Mouse (Mus musculus) heart, embryonic 13.5 days (tissue): ENCODE results near the gene Psat1. TPM values are rescaled to one million over a fixed set of nuclear protein-coding genes. Genes with fewer than 3 reads are reported as not detected.

Source experiments
- ATAC-seq: fragments of 200-750 bp; cut with Nextera tagmentation; 2 replicates; pipeline ENCODE4 v1.8.0; 2017; ENCODE audit warnings: moderate TSS enrichment; ENCODE audit not compliant: insufficient number of reproducible peaks, low FRiP score, low TSS enrichment; ENCODE audit errors: extremely low read depth
- H3K27ac ChIP-seq: fragments of 300-500 bp; sonication (generic); replicated peaks from 2 replicates; pipeline ENCODE4 v1.5.1; 2015; ENCODE audit warnings: moderate library complexity, mild to moderate bottlenecking, inconsistent platforms
- H3K27me3 ChIP-seq: fragments of 300-500 bp; sonication (generic); replicated peaks from 2 replicates; pipeline ENCODE4 v1.6.1; 2015; ENCODE audit warnings: mild to moderate bottlenecking, inconsistent platforms
- H3K36me3 ChIP-seq: fragments of 300-500 bp; sonication (generic); 2 replicates; pipeline ENCODE4 v1.6.1; 2015; ENCODE audit warnings: mild to moderate bottlenecking, inconsistent platforms
- H3K4me1 ChIP-seq: fragments of 300-500 bp; sonication (generic); 2 replicates; pipeline ENCODE4 v1.6.1; 2015; ENCODE audit warnings: inconsistent platforms
- H3K4me2 ChIP-seq: fragments of 300-500 bp; sonication (generic); 2 replicates; pipeline ENCODE4 v1.6.1; 2015; ENCODE audit warnings: inconsistent platforms, mild to moderate bottlenecking, moderate library complexity
- H3K4me3 ChIP-seq: fragments of 300-500 bp; sonication (generic); 2 replicates; pipeline ENCODE4 v1.5.1; 2015; ENCODE audit warnings: moderate library complexity, mild to moderate bottlenecking, inconsistent platforms
- H3K9ac ChIP-seq: fragments of 300-500 bp; sonication (generic); 2 replicates; pipeline ENCODE4 v1.6.1; 2015; ENCODE audit warnings: inconsistent platforms, mild to moderate bottlenecking, moderate library complexity
- H3K9me3 ChIP-seq: fragments of 300-500 bp; sonication (generic); 2 replicates; pipeline ENCODE4 v1.6.1; 2016; ENCODE audit warnings: inconsistent platforms
- WGBS: fragments of 180-500 bp; shearing (Covaris S2); methylation state at CpG from one replicate; pipeline ENCODE4 v1.1.7; 2015; ENCODE audit warnings: mixed read lengths; 5-methylcytosine and 5-hydroxymethylcytosine counted together
- polyA plus RNA-seq: library from polyadenylated mRNA; unstranded; fragments of >200 nt; fragmentation: Nextera tagmentation; extraction: Ambion mirVana; gene quantifications from 2 replicates; pipeline ENCODE4 v1.2.1, GENCODE M21; 2015

Psat1 gene
- polyA plus RNA-seq, 1 experiment from 2014 or later = 60.4 TPM

- Histone ChIP-seq H3K36me3 (peaks cover 55% of the 10 kb centered on the region), H3K4me1 (no peaks in the 10 kb centered on the region), H3K4me2 (no peak overlapping the region), H3K27me3 (no peaks in the 10 kb centered on the region), H3K9me3 (no peaks in the 10 kb centered on the region), H3K9ac (no peak overlapping the region), H3K27ac (no peak overlapping the region), H3K4me3 (no peak overlapping the region)
- 83% methylated on average over 17 of the region's 17 CpGs for WGBS
- ATAC-seq = no peak
These were observed 16.0 kb upstream of the Psat1 start for GRCm38 (mm10) chr19:15963011-15963695.

- Histone ChIP-seq H3K4me1 (no peaks in the 10 kb centered on the region), H3K4me2 (0 out of 2 replicates have a peak overlapping the region, but pooled peaks have one; percentile 1), H3K9ac (no peak overlapping the region), H3K27me3 (no peaks in the 10 kb centered on the region), H3K4me3 (no peak overlapping the region), H3K36me3 (peaks cover 50% of the 10 kb centered on the region), H3K27ac (no peak overlapping the region), H3K9me3 (no peaks in the 10 kb centered on the region)
- no peak for ATAC-seq
- 67% methylated on average over 13 of the region's 13 CpGs for WGBS
These were observed 15.2 kb upstream of the Psat1 start for GRCm38 (mm10) chr19:15962313-15962712.

- H3K4me2 ChIP-seq = no peak overlapping the region
- no peak overlapping the region for H3K9ac ChIP-seq
- H3K36me3 ChIP-seq = peaks cover 8% of the 10 kb centered on the region
- no peak overlapping the region for H3K27ac ChIP-seq
- ATAC-seq = no peak
- H3K9me3 ChIP-seq = no peaks in the 10 kb centered on the region
- H3K4me1 ChIP-seq = no peaks in the 10 kb centered on the region
- WGBS = 61% methylated on average over 3 of the region's 3 CpGs
- H3K4me3 ChIP-seq = no peak overlapping the region
- H3K27me3 ChIP-seq = no peaks in the 10 kb centered on the region
These were observed 3.1 kb upstream of the Psat1 start for GRCm38 (mm10) chr19:15950225-15950624.

- WGBS = 64% methylated on average over 1 of the region's 1 CpGs
- no peak overlapping the region for H3K27ac ChIP-seq
These were observed 1.7 kb upstream of the Psat1 start for GRCm38 (mm10) chr19:15948867-15949266.

GRCm38 (mm10) chr19:15948426-15948825 lies 1.3 kb upstream of the Psat1 start:
- Histone ChIP-seq H3K4me2 (no peak overlapping the region), H3K4me3 (no peak overlapping the region), H3K27me3 (no peaks in the 10 kb centered on the region), H3K9me3 (no peaks in the 10 kb centered on the region), H3K27ac (no peak overlapping the region), H3K9ac (no peak overlapping the region), H3K36me3 (no peaks in the 10 kb centered on the region), H3K4me1 (no peaks in the 10 kb centered on the region)
- ATAC-seq = no peak
- WGBS = 76% methylated on average over 7 of the region's 7 CpGs

More at GRCm38 (mm10) chr19:15948867-15949266, 1.7 kb upstream of the Psat1 start:
- Histone ChIP-seq H3K4me2 (no peak overlapping the region), H3K27me3 (no peaks in the 10 kb centered on the region), H3K36me3 (no peaks in the 10 kb centered on the region), H3K9ac (no peak overlapping the region), H3K4me3 (no peak overlapping the region), H3K4me1 (no peaks in the 10 kb centered on the region), H3K9me3 (no peaks in the 10 kb centered on the region)
- ATAC-seq = no peak

GRCm38 (mm10) chr19:15946663-15947062 lies 474 bp downstream of the Psat1 start:
- Histone ChIP-seq H3K4me1 (no peaks in the 10 kb centered on the region), H3K9ac (no peak overlapping the region), H3K27ac (no peak overlapping the region), H3K36me3 (no peaks in the 10 kb centered on the region), H3K9me3 (no peaks in the 10 kb centered on the region), H3K27me3 (no peaks in the 10 kb centered on the region), H3K4me2 (no peak overlapping the region), H3K4me3 (no peak overlapping the region)
- ATAC-seq = no peak
- WGBS = 61% methylated on average over 10 of the region's 10 CpGs

GRCm38 (mm10) chr19:15943117-15943423 lies 4.1 kb downstream of the Psat1 start:
- Histone ChIP-seq H3K27me3 (no peaks in the 10 kb centered on the region), H3K4me3 (no peak overlapping the region), H3K9ac (no peak overlapping the region), H3K27ac (no peak overlapping the region), H3K4me2 (no peak overlapping the region), H3K9me3 (no peaks in the 10 kb centered on the region), H3K4me1 (no peaks in the 10 kb centered on the region), H3K36me3 (no peaks in the 10 kb centered on the region)
- ATAC-seq = no peak
- 75% methylated on average over 7 of the region's 7 CpGs for WGBS

GRCm38 (mm10) chr19:15942421-15943116 lies 4.6 kb downstream of the Psat1 start:
- 65% methylated on average over 11 of the region's 11 CpGs for WGBS
- Histone ChIP-seq H3K4me1 (no peaks in the 10 kb centered on the region), H3K36me3 (no peaks in the 10 kb centered on the region), H3K4me2 (no peak overlapping the region), H3K4me3 (no peak overlapping the region), H3K27me3 (no peaks in the 10 kb centered on the region), H3K27ac (no peak overlapping the region), H3K9ac (no peak overlapping the region), H3K9me3 (no peaks in the 10 kb centered on the region)
- ATAC-seq = no peak

- Histone ChIP-seq H3K4me3 (no peak overlapping the region), H3K4me1 (no peaks in the 10 kb centered on the region), H3K27me3 (no peaks in the 10 kb centered on the region), H3K4me2 (no peak overlapping the region), H3K27ac (no peak overlapping the region), H3K9ac (no peak overlapping the region), H3K36me3 (no peaks in the 10 kb centered on the region), H3K9me3 (no peaks in the 10 kb centered on the region)
- ATAC-seq = no peak
- 66% methylated on average over 8 of the region's 8 CpGs for WGBS
These were observed 5.7 kb downstream of the Psat1 start for GRCm38 (mm10) chr19:15941399-15941798.

GRCm38 (mm10) chr19:15925719-15926045 lies 21.5 kb downstream of the Psat1 start:
- H3K9ac ChIP-seq = peak overlapping the region; percentile 86
- H3K9me3 ChIP-seq = no peaks in the 10 kb centered on the region
- no peak for ATAC-seq
- H3K4me2 ChIP-seq = peak overlapping the region; percentile 99
- 7% methylated on average over 4 of the region's 4 CpGs for WGBS
- H3K27ac ChIP-seq = peak overlapping the region; percentile 93
- peaks cover 2% of the 10 kb centered on the region; the same call in 1 of the 2 replicates for H3K36me3 ChIP-seq
- no peaks in the 10 kb centered on the region for H3K27me3 ChIP-seq
- peak overlapping the region; percentile 75 for H3K4me3 ChIP-seq
- peaks cover 29% of the 10 kb centered on the region for H3K4me1 ChIP-seq

GRCm38 (mm10) chr19:15924866-15925718 lies 22.0 kb downstream of the Psat1 start:
- H3K9ac ChIP-seq = peak overlapping the region; percentile 86
- peak; percentile 83 for ATAC-seq
- peaks cover 5% of the 10 kb centered on the region; the same call in 1 of the 2 replicates for H3K36me3 ChIP-seq
- H3K4me2 ChIP-seq = peak overlapping the region; percentile 99
- peak overlapping the region; percentile 93 for H3K27ac ChIP-seq
- H3K4me1 ChIP-seq = peaks cover 29% of the 10 kb centered on the region
- H3K9me3 ChIP-seq = no peaks in the 10 kb centered on the region
- H3K4me3 ChIP-seq = peak overlapping the region; percentile 75
- no peaks in the 10 kb centered on the region for H3K27me3 ChIP-seq
- WGBS = 1% methylated on average over 43 of the region's 43 CpGs
